Mouse (Mus musculus) right cerebral cortex, postnatal 10 days (tissue): ENCODE measurements around the gene Rfx4.
A peak's percentile ranks its signal among the peaks of the same experiment; 100 is the strongest.

Source experiments
- DNase-seq, 2 experiments: peaks; one replicate each; pipeline ENCODE4 v3.0.0; 2021; ENCODE audit warnings: low spot score in 2 of 2

Gene Rfx4

GRCm38 (mm10) chr10:84910194-84910593 is 154.3 kb downstream of the Rfx4 start:
- no peak for DNase-seq

- DNase-seq, result no peak
Measured at GRCm38 (mm10) chr10:84910758-84911384, 155.0 kb downstream of the Rfx4 start.

DNA sequence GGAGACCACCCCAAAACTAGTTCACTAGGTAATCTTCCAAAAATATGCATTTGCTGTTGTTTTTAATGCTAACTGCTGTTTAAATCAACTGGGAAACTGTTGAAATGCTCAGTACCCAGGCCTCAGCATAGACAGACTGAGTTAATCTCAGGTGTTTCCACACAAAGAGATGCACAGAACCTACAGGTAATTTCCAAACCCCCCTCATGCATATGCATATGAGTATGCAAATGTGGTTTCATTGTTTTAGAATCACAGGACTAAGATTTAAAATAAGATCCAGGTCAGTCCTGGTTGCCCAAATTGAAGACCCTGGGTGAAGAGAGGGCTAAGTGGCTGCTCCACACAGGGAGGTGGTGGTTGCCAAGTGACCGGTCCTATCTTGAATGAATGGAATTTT is 157.3 kb downstream of the Rfx4 start:
- DNase-seq, result no peak

GRCm38 (mm10) chr10:84915476-84915875 is 159.6 kb downstream of the Rfx4 start:
- no peak for DNase-seq

- peak; percentile 97 to 98 for DNase-seq
Measured at GRCm38 (mm10) chr10:84916810-84917730, 161.2 kb downstream of the Rfx4 start, which contains the start of gene Ric8b. Ric8b (plus strand) TSS chr10:84917616.

- peak; percentile 73 to 81 for DNase-seq
Measured at GRCm38 (mm10) chr10:84917731-84918095, 161.9 kb downstream of the Rfx4 start.

GRCm38 (mm10) chr10:84926336-84926735 is 170.5 kb downstream of the Rfx4 start:
- DNase-seq, result no peak

DNA sequence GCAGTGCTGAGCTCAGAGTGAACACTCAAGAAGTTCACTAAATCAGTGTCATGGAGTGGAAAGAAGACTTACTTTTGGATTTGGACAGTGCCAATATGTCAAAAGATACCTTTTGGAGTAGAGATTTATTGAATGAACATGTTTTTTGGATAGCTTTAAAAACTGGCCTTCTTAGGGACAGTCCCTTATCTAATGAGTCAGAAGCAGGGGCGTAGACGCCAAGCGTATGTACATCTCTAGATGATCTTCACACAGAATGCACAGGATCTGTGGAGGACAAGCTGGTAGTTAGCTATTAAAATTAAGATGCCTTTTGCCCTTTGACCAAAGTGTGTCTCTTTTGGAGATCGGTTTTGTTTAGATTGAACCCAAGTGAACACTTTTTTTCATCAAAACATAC is 171.0 kb downstream of the Rfx4 start:
- DNase-seq, result no peak

- no peak for DNase-seq
Measured at GRCm38 (mm10) chr10:84928465-84928864, 172.6 kb downstream of the Rfx4 start.

- DNase-seq, result no peak
Measured at GRCm38 (mm10) chr10:84935553-84936209, 179.8 kb downstream of the Rfx4 start.

- no peak for DNase-seq
Measured at GRCm38 (mm10) chr10:84936832-84937515, 181.1 kb downstream of the Rfx4 start.

GRCm38 (mm10) chr10:84938094-84938820 is 182.4 kb downstream of the Rfx4 start:
- DNase-seq, result no peak

DNA sequence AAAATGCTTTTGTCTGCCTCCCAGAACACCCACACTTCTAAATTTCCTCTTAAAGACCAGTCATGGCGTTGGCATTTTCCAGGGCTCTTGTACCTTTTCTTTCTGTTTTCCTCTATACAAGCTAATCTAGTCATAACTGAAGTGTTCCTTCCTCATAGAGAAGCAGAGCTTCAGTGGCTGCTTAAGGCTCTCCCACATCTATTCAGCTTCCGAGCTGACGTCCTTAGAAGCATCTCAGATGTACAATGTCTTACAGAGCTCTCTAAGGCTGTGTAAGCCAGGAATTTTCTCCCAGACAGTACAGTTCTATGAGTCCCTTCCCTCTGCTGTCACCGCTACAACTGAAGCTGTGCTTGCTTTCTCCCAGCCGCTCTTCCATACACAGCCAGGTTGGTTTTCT is 183.0 kb downstream of the Rfx4 start:
- no peak for DNase-seq

DNA sequence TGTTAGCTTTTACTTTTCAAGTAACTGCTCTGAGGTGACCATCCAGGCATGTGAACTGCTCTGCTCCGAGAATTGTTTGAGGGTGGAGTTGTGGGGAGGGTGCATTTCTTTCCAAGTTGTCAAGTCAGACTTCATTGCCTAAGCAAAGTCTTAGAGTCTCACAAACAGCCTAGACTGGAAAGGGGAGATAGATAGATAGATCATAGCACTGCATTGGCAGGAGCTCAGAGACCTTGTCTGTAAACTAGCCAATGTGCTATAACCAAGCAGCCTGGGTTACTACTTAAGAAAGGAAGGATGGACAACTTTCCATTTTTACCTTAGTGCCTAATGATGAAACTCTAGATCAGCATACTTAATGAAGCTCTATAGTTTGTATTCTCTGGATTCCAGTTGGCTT is 184.5 kb downstream of the Rfx4 start:
- DNase-seq, result no peak

DNA sequence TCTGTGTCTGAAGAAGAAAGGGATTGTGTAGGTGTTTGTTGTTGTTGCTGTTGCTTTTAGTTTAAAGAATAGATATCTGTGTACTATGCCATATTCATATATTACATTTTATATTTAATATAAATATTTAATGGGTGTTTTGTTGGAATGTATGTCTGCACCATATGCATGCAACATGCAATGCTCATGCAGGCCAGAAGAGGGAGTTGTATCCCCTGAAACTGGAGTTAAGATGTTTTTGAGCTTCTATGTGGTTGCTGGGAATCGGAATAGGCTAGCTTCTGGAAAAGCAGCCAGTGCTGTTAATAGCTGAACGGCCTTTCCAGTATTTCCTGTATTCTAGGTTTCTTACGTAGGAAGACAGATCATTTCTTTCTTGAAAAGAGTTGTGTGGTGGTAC is 189.8 kb downstream of the Rfx4 start:
- DNase-seq, result no peak

GRCm38 (mm10) chr10:84948970-84949683 is 193.3 kb downstream of the Rfx4 start:
- DNase-seq, result no peak

DNA sequence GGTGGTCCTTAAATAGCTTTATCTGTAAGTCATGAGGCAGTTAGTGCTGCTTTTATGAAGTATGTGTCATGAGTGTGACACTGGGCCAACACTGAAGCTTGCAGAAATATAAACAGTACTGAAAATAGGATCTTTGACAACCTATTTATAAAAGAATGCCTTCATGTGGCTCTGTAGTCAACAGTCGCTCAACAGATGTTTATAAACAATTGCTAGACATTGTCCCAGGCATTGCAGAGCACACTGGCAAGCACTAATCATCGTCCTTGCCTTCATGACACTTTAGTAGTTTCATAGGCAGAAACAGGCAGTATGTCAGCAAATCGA is 193.8 kb downstream of the Rfx4 start:
- no peak for DNase-seq

- DNase-seq, result no peak
Measured at GRCm38 (mm10) chr10:84950384-84950783, 194.5 kb downstream of the Rfx4 start.

- no peak for DNase-seq
Measured at GRCm38 (mm10) chr10:84954236-84954635, 198.4 kb downstream of the Rfx4 start.
